Mouse (Mus musculus): ENCODE data around the gene Gm43517.

GRCm38 (mm10) chr12:49398163-49398540 lies 13.2 kb downstream of the Gm43517 start:
- no peak for TF ChIP-seq CTCF (IDR thresholded peaks at IDR 0.05; ENCODE audit: low read depth, low read length)
- no peak for TF ChIP-seq POLR2A (IDR thresholded peaks at IDR 0.05; ENCODE audit: insufficient read depth, low read length)

Measured in ES-Bruce4 (cell line).